Mouse (Mus musculus) kidney, postnatal 36 days (tissue): Measurements from ENCODE around the gene Brpf3.
"Not testable (repeated sequence)": the region's sequence is repeated elsewhere in the genome, so short reads cannot be mapped to it uniquely, and the experiment has no call there.

ENCODE experiments used
- DNase-seq, 2 experiments: peaks; one replicate each; pipeline ENCODE4 v3.0.0; 2021 to 2022; ENCODE audit warnings: mixed read lengths in 2 of 2

Brpf3 gene

DNA sequence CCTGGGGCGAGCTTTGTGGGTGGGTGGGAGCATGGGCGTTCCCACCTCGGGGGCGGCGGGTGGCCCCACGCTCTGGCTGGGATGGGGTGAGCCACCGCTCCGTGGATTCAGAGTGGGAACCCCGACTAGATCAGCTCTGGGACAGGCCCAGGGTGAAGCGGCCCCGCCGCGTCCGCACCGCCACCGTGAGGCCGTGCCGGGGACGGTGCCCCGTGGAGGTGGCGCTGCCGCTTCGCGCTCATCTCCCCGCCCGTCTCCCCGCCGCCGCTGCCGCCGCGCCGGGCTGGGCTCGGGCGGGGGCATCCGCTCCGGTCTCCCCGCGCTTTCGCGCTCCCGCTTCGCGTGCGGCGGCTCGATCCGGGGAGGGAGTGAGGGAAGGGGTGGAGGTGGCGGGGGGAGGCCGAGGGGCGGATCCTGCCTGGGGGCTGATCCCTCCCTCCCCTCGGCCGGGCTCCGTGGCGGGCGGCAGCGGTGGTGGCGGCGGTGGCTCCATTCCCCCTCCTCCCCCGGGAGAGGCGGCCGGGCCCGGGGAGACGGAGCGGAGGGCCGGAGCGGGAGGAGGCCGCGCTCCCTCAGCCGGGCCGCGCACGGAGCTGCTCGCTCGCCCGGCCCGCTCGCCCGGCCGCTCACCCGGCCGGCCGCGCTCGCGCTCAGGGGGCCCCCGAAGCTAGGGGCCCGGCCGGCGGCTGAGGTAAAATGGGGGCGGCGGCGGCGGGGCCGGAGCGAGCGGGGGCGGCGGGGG, at the start of gene Brpf3:
TSS of gene Brpf3 (plus strand) at position 420 of the 742 bp plus-strand sequence.
- DNase-seq: peak; percentile 85 to 90

DNA sequence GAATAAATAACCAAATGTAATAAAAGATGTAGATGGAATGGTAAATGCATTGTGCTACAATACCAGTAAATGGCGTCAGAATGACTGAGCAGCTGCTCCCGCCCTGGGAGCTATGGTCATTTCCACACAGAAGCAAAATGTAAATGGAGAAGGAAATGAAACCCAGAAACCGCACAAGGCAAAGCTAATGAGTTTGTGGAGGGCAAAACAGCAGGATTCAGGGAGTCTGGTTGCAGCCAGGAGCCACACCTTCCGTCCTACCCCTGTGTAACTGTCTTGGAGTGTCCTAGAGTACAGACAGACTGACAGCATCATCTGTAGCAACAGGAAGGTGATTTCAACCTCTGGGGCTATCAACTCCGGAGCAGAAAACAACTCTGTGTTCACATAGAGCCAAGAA, 44.4 kb upstream of the Brpf3 start:
- DNase-seq: no peak

DNA sequence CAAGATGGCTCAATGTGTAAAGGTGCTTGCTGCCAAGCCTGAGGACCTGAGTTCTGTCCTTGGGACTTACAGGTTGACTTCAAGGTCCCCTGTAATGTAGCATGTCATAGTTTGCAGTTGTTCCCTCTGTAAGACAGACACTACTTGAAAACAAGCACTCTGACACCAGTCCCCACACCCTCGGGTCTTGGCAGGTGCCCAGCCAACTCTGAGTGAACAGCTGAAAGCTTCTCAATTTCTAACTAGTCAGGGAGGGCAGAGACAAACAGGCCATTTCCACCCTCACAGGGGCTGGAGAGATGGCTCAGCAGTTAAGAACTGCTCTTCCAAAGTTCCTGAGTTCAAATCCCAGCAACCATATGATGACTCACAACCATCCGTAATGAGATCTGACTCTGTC, 43.4 kb upstream of the Brpf3 start:
- DNase-seq: peak in 1 of 2 experiments; percentile 48

DNA sequence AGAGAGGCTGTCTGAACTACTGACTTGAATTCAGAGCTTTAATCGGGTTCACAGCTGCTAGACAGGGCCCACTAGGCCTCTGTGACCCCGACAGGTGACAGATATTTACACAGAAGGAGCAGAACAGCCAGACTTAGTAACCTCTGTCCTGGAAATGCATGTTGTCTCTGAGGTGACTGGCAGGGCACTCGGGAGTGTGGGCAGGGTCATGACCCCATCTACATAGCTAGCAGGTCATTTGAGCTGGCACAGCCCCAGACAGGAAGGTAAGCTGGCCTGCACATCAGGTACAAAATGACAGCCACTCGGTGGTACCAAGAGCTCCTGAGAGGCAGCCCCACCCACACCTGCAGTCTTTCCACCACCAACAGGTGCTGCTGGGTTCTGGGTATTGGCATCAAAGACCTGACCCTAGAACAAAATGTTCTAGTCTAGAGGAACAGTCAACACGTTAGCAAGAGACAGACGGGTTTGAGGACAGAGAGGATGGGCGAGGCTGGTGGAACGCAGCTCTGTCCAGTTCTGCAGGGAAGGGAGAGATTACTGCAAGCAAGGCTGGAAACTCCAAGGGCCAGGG, 40.1 kb upstream of the Brpf3 start:
- peak in 1 of 2 experiments; percentile 33 for DNase-seq

DNA sequence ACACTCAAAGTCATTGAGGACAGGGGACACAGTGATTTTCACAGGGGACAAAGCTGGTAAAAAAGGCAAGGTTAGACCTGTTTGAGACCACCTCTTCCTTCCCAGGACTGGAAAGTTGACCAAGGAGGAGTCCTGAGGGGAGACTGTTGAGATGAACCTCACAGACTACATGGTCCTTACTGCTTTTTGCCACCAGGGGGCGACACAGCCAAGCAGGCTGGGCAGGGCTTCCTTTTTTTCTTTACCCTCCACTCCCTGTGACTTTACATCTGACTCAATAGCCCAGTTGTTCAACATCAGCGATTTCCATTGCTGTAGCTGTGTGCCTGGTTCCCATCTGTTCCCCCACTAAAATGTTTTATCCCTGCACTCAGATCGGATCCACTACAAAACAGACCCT, 39.0 kb upstream of the Brpf3 start:
- DNase-seq: peak; percentile 67 to 90

DNA sequence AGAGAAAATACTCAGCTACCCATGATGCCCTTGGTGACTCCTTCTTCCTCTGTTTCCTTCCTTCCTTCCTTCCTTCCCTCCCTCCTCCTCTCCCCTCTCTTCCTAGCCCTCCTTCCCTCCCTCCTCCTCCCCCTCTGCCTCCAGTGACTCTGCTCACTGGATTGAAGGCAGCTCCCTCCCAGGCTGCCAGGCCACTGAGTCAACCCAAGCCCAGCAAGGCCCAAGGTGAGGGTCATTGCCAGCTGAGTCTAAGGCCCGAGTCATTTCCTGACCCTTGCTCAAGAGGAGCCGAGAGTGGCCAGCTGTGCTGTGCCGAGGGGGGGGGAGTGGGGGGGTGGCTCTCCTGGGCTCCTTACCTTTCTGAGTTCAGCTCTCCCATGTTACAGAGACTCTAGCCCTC, 34.7 kb upstream of the Brpf3 start:
- no peak for DNase-seq

DNA sequence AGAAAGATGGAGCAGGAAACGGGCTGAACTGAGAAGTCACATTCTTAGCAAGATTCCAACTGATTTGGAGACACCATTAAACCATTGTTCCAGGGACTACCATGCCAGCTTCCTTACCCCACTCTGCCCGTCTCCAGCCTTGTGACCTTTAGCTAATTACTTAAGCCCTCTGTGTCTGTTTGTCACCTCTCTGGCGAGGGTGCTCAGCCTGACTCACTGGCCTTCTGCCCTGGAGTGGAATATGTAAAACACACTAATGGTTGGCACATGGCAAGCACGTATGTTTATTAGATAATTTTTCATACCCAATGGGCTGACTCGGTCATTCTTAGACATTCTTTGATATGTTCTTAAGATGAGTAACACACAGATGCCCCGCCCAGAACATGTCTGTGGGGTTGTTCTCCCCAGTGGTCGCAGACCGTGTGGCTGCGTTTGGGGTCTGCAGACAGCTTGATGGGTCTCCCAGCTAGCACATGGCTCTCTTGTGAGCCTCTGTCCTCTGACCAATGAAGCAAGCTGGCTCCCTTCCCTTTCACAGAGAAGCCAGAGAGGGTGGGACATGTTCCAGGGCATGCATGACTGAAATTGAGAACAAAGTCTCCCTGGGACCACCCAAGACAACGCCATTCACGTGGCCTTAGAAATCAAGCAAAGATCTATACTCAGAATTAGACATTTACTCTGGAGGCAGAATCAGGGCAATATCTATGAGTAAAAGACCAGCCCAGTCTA, 33.9 kb upstream of the Brpf3 start:
- no peak for DNase-seq

DNA sequence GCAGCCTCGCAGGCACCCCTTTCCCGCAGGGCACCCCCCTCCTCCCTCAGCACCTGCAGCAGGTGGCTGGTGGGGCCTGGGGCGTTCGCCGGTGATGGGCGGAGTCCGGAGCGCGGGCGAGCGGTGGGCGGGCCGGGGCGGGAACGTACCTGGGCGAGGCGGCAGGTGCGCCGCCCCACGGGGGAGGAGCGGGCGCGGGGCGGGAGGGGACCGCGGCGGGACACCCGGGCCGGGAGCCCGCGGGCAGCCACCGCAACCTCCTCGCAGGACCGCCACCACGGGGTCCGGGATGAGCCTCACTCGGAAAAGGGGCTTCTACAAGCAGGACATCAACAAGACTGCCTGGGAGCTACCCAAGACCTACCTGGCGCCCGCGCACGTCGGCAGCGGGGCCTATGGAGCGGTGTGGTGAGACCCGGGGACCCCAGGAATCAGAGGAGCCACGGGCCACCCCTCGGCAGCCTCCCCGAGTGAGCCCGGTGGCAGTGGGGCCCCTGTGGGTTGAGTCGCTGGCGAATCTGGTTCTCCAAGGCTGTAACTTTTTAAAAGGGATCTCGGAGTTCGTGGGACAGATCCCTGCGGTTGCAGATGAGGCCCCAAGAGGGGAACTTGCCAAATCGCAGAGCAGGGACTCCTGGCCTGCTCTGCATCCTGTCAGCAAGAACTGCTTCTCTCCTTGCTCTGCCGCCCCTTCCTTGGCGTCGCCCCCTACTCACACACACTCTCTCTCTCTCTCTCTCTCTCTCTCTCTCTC, 31.6 kb upstream of the Brpf3 start, which contains the start of gene Mapk13:
TSS of gene Mapk13 (plus strand) at position 177 of the 754 bp plus-strand sequence.
- peak; percentile 25 to 75 for DNase-seq

DNA sequence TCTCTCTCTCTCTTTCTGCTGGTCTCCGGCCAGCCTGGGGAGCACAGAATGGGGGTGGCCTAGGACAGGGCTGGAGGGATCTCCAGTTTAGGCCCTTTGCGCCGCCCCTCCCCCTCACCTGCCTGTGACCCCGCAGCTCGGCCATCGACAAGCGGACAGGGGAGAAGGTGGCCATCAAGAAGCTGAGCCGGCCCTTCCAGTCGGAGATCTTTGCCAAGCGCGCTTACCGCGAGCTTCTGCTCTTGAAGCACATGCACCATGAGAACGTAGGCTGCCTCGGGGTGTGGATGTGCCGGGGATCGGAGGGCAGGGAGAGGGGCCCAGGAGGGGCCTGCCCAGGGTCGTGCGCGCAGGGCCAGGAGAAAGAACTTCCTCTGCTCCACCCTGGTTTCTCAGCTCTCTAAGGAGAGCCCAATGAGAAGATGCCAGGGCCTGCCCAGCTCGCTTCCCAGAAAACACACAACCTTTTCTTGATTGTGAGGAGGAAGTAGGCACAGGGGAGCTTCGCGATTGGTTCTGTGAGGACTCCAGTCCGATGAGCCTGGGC, 30.9 kb upstream of the Brpf3 start:
- DNase-seq: peak; percentile 19 to 52

DNA sequence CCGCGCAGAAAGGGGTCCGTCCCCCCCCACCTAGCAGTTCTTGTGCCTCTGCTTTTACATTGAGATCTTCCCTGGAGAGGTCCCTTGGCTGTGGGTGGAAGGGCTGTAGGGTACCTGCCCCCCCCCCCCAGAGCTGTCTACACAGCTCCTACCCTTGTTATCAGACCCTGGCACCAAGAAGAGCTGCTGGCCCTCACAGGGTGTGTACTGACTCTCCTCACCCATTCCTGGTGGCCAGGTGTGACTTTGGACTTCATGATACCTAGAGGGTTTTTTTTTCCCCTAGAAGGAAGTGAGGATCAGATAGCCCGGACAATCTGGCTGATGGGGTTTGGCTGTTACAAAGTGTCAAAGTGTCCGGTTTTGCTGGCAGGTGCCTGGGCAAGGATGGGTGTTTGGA, 29.6 kb upstream of the Brpf3 start:
- no peak for DNase-seq

DNA sequence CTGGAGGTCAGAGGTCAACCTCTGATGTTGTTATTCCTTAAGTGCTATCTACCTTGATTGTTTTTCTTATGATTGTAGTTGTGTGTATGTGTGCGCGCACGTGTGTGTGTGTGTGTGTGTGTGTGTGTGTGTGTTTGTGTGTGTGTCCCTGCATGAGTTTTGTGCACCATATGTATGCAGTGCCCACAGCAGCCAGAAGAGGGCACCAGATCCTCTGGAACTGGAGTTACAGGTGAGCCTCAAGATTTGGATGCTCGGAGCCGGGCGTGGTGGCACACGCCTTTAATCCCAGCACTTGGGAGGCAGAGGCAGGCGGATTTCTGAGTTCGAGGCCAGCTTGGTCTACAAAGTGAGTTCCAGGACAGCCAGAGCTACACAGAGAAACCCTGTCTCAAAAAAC, 26.6 kb upstream of the Brpf3 start:
- not testable (repeated sequence) for DNase-seq

DNA sequence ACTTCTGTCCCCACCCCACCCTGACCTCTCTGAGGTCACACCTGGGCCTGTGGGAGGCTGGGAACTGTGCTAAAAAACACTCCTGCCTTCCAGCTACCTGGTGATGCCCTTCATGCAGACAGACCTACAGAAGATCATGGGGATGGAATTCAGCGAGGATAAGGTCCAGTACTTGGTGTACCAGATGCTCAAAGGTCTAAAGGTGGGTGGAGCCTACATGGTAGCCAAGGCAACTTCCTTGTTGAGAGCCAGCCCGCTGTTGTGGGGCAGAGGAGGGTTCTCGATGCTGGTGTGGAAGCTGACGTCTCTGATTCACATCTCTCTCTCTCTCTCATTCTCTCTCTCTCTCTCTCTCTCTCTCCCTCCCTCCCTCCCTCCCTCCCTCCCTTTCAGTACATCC, 25.7 kb upstream of the Brpf3 start:
- DNase-seq: peak in 1 of 2 experiments; percentile 49

DNA sequence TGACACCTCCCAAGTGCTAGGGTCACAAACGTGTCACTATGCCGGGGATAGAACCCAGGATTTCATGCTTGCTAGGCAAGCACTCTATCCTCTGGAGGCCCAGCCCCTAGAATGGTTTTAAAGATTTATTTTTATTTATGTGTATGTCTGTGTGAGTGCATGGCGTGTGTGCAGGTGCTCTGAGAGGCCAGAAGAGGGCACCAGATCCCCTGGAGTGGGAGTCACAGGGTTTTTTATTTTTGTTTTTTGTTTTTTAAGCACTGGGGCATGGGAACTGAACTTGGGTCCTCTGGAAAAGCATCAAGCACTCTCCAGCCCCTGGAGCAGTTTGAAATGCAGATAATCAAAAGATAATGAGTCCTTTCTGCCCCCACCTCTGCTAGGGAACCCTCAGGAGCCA, 24.1 kb upstream of the Brpf3 start:
- DNase-seq: peak in 1 of 2 experiments; percentile 26

DNA sequence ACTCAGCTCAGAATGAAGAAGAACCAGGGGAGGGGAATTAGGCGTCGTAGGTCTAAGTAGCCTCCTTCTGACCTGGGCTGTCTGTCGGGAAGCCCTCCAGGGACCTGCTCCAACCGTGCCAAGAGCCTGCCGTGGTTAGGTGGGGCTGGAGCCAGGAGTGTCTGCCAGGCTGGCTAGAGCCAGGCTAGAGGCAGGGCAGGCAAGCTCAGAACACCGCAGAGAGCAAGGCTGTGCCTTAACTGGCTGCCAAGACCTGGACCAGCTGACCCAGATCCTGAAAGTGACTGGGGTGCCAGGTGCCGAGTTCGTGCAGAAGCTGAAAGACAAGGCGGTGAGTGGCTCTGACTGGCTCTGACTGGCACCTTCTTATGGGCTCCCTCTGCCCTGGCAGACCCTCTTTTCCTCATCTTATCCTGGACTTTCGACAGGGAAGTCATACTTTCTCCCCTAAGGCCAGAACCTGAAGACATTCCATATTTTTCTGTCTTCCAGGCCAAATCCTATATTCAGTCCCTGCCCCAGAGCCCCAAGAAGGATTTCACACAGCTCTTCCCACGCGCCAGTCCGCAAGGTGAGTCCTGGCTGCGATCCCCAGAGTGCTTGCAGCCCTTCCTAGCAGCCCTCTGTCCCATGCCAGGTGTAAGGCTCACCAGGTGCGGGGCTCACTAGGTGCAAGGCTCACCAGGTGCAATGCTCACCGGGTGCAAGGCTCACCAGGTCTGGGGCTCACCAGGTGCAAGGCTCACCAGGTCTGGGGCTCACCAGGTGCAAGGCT, 23.5 kb upstream of the Brpf3 start:
- peak in 1 of 2 experiments; percentile 51 for DNase-seq

DNA sequence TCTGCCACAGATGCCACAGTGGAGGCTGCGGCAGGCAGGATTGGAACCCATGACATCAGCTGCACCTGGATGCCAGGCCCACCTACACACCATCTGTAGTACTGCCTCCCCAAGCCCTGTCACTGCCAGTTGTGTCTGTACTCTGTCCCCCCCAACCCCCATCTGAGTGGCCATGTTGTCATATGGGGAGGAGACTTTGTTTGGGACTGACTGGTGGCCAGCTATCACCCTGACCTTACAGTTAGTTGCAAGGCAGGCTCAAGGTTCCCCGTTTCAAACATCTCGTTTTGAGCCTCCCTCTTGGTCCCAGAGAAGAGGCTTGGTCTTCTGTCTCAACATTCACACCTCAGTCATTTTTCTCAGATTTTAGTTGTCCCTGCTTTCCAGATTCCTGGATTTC, 21.2 kb upstream of the Brpf3 start:
- DNase-seq: no peak

DNA sequence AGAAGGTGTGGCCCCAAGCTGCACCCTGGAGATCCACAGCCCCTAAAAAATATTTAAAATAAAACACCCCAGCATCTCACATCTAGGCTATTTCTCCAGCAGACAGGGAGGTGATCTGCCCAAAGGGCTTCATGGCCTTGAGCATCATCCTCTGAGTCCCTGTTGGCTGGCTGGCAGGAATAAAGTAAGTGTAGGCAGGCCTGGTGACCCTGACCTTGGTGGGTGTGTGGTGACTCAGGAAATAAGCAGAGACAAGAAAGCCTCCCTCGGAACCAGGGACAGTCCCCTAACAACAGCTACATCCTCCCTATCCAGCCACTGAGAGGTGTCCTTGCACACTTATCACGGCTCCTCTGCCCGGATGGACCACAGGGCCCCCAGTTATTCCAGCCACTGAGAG, 20.1 kb upstream of the Brpf3 start:
- DNase-seq: no peak

DNA sequence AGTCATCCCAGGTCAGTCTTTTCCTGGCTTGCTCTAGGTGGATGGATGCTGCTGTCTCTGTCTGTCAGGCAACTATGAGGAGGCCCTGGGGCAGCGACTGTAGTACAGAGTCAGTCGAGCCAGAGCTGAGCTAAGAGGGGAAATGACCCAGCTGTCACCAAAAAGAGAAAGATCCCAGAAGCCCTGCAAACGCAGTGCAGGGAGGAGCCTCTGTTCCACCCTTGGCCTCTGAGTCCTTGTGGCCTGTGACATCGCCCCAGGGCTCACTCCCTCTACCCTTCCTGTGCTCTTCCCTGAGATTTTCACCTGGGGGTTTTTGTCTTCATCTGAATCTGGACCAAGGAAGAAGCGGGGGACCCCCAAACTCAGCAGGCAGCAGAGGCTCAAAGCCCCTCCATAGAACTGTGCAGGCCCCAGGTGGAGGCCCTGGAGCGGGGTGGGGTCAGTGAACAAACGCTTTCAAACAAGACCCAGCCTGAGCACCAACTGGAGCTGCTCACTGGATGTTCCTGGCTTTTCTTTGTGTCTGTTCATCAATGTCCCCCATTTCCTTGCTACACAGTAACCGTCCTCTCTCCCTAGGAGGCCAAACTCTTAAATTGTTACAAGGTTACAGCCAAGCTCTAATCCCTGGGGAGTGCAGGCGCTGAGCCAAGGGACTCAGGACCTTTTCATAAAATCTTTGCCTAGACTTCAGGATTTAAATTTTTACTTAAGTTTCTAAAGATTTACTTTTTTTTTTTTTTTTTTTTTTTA, 19.4 kb upstream of the Brpf3 start:
- DNase-seq: peak in 1 of 2 experiments; percentile 36

DNA sequence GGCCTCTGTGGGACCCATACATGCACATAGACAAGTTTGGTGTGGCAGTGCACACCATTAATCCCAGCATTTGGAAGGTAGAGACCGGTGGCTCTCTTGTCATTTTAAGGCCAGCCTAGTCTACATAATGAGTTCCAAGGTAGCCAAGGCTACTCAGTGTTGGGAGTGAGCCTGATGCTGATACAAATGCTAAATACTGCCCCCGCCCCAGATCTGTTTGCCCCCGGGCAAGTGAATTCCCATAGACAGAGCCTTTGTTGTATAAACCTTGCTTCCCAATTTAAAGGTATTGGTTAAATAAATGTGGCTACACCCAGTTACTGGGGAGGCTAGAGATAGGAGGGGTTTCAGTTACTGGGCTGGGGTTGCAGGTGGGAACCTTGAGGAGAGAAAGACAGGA, 15.9 kb upstream of the Brpf3 start:
- DNase-seq: no peak

DNA sequence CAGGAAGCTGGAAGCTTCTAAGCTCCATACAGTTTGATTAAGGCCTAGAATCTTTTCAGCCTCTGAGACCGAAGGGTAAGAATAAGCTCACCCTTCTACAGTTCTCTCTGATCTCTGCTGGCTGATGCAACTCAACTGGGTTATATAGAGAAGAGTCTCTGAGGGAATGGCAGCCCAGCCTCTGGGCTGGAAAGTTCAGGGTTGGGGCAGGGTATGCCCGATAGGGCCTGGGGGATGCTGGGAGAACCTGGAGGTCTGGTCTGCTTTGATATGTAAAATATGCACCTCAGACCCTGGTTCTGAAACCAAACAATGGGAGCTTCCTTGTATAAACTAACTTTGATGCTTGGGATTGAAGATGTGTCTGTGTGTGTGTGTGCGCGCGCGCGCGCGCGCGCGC, 13.4 kb upstream of the Brpf3 start:
- no peak for DNase-seq

DNA sequence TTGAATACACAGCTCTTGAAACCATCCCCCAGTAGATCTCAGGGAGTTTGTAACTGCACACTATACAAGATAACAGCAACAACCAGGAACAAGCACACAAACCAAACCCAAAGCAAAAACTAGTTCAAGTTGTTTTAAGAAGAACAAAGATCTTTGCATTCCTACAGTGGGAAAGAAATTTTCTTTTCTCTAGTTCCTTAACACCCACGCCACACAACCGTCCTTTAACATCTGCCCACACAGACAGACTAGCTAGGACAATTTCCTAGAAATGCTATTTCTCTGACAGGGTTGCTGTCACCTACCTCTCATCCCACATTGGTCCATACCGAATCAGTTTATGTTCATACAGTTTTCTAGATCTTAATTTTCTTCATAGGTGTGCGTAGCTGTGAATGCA, 3.9 kb upstream of the Brpf3 start:
- DNase-seq: no peak
